Mouse (Mus musculus): ENCODE data around the gene Minpp1. TPM values are rescaled to one million over a fixed set of nuclear protein-coding genes. Genes with fewer than 3 reads are reported as not detected.

Minpp1 gene
- polyA plus RNA-seq, 1 experiment from 2014 or later, result 63.7 TPM

- 76% methylated on average over 7 of the region's 7 CpGs for WGBS
- H3K4me1 ChIP-seq, result no peaks in the 10 kb centered on the region
- H3K27ac ChIP-seq, result no peak overlapping the region
These were observed 44.7 kb downstream of the Minpp1 start for GRCm38 (mm10) chr19:32530296-32530695.

DNA sequence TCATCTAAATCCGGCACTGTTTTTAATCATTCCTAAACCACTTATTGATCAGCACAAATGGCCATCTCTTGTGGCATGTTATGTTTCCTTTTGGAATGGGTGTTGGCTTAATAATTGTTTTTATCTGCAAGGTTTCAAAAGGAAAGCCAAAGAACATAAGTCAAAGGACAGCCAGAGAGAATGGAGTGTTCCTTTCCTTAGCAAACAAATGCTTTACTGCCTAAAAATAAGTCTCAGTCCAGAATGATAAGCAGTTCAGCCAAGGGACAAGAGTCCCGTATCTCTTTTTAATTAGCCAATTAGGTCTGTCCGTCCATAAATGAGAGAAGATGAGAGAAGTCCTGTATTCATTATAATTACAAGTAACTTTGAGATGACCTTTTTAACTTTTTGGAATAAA is 46.8 kb downstream of the Minpp1 start:
- Histone ChIP-seq H3K27me3 (no peaks in the 10 kb centered on the region), H3K4me1 (no peaks in the 10 kb centered on the region), H3K9me3 (no peaks in the 10 kb centered on the region), H3K4me3 (no peak overlapping the region), H3K36me3 (no peaks in the 10 kb centered on the region), H3K4me2 (no peak overlapping the region), H3K27ac (no peak overlapping the region), H3K9ac (no peak overlapping the region)
- 58% methylated on average over 3 of the region's 3 CpGs for WGBS
- no peak for ATAC-seq (ENCODE audit: insufficient number of reproducible peaks, low FRiP score, low TSS enrichment, low read depth)

More at GRCm38 (mm10) chr19:32530296-32530695, 44.7 kb downstream of the Minpp1 start:
- H3K9ac ChIP-seq, result no peak overlapping the region
- no peak for ATAC-seq (ENCODE audit: insufficient number of reproducible peaks, low FRiP score, low TSS enrichment, low read depth)
- no peaks in the 10 kb centered on the region for H3K36me3 ChIP-seq
- H3K4me2 ChIP-seq, result no peak overlapping the region
- H3K4me3 ChIP-seq, result no peak overlapping the region
- no peaks in the 10 kb centered on the region for H3K9me3 ChIP-seq
- no peaks in the 10 kb centered on the region for H3K27me3 ChIP-seq

DNA sequence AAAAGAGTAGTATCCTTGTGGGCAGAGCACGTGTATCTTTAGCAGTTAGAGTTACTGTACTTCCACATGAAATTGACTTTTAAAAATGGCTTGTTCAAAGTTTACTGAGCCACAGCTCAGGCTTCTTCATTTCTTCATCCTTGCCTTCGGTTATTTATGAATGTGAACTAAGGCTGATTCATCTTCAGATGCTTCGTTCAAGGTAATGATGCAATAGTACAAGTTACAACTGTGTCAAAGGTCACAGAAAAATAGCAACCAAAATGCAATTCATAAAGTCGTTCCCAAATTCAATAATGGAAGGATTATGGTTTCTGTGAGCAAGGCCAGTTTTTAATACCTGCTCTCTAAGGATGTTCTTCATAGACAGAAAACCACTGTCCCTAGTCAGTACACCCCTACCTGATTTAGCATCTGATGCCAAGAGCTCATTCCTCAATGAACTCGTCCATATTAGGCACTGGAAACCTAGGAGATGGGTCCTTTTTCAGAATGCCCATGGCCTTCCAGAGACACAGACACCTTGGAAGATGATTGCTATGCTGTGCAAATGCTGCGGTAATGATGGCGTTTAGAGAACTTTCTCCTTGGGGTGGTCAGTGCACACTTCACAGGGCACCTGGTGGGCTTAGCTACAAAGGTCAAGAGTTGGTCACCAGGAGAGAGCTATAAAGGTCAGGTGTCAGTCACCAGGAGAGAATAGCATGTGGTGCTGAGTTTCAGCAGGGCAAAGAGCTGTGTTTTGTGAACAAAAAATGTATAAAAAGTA is 47.4 kb downstream of the Minpp1 start:
- 73% methylated on average over 7 of the region's 7 CpGs for WGBS
- no peak overlapping the region for H3K4me2 ChIP-seq
- no peaks in the 10 kb centered on the region for H3K27me3 ChIP-seq
- H3K27ac ChIP-seq, result no peak overlapping the region
- ATAC-seq (ENCODE audit: insufficient number of reproducible peaks, low FRiP score, low TSS enrichment, low read depth), result no peak
- H3K36me3 ChIP-seq, result no peaks in the 10 kb centered on the region
- H3K9me3 ChIP-seq, result no peaks in the 10 kb centered on the region
- no peaks in the 10 kb centered on the region for H3K4me1 ChIP-seq
- H3K9ac ChIP-seq, result no peak overlapping the region
- H3K4me3 ChIP-seq, result no peak overlapping the region

- no peak overlapping the region for H3K9ac ChIP-seq
- H3K4me3 ChIP-seq, result no peak overlapping the region
- H3K36me3 ChIP-seq, result no peaks in the 10 kb centered on the region
- ATAC-seq (ENCODE audit: insufficient number of reproducible peaks, low FRiP score, low TSS enrichment, low read depth), result no peak
- no peaks in the 10 kb centered on the region for H3K9me3 ChIP-seq
- no peak overlapping the region for H3K4me2 ChIP-seq
- H3K27me3 ChIP-seq, result no peaks in the 10 kb centered on the region
- no peaks in the 10 kb centered on the region for H3K4me1 ChIP-seq
- no peak overlapping the region for H3K27ac ChIP-seq
These were observed 49.3 kb downstream of the Minpp1 start for GRCm38 (mm10) chr19:32534887-32535286.

GRCm38 (mm10) chr19:32542784-32543490 is 57.4 kb downstream of the Minpp1 start:
- no peak overlapping the region for H3K9ac ChIP-seq
- no peak overlapping the region for H3K4me3 ChIP-seq
- no peaks in the 10 kb centered on the region for H3K4me1 ChIP-seq
- no peak for ATAC-seq (ENCODE audit: insufficient number of reproducible peaks, low FRiP score, low TSS enrichment, low read depth)
- no peaks in the 10 kb centered on the region for H3K9me3 ChIP-seq
- no peaks in the 10 kb centered on the region for H3K36me3 ChIP-seq
- WGBS, result 74% methylated on average over 9 of the region's 9 CpGs
- H3K27me3 ChIP-seq, result no peaks in the 10 kb centered on the region
- no peak overlapping the region for H3K4me2 ChIP-seq
- H3K27ac ChIP-seq, result no peak overlapping the region

DNA sequence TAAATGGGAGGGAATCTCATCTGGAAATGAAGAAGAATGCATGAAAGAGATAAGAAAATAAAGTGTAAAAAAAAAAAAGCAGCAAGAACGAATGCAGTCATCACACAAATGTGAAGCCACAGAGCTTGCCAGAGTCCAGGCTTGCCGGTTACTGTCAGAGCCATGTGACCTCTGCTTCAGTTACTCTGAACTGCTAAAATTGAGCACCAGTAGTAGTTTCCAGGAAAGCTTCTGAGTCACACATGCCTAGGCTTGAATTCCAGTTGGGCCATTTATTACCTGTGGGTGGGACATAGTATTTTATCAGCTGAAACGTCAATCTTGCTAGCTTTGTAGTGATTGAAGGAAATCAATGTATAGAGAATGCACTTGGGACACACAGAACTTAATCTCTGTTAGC is 61.8 kb downstream of the Minpp1 start:
- ATAC-seq (ENCODE audit: insufficient number of reproducible peaks, low FRiP score, low TSS enrichment, low read depth), result no peak
- H3K9ac ChIP-seq, result no peak overlapping the region
- no peaks in the 10 kb centered on the region for H3K36me3 ChIP-seq
- 31% methylated on average over 3 of the region's 3 CpGs for WGBS
- H3K27me3 ChIP-seq, result no peaks in the 10 kb centered on the region
- H3K27ac ChIP-seq, result no peak overlapping the region
- no peaks in the 10 kb centered on the region for H3K9me3 ChIP-seq
- H3K4me1 ChIP-seq, result no peaks in the 10 kb centered on the region
- H3K4me2 ChIP-seq, result no peak overlapping the region
- no peak overlapping the region for H3K4me3 ChIP-seq

- Histone ChIP-seq H3K9ac (no peak overlapping the region), H3K4me3 (no peak overlapping the region), H3K4me2 (no peak overlapping the region), H3K36me3 (no peaks in the 10 kb centered on the region), H3K27me3 (no peaks in the 10 kb centered on the region), H3K9me3 (no peaks in the 10 kb centered on the region), H3K4me1 (no peaks in the 10 kb centered on the region), H3K27ac (no peak overlapping the region)
- no peak for ATAC-seq (ENCODE audit: insufficient number of reproducible peaks, low FRiP score, low TSS enrichment, low read depth)
- WGBS, result 81% methylated on average over 15 of the region's 15 CpGs
These were observed 62.6 kb downstream of the Minpp1 start for GRCm38 (mm10) chr19:32548202-32548601.

GRCm38 (mm10) chr19:32550446-32550845 is 64.9 kb downstream of the Minpp1 start:
- Histone ChIP-seq H3K4me2 (no peak overlapping the region), H3K9ac (no peak overlapping the region), H3K9me3 (no peaks in the 10 kb centered on the region), H3K27me3 (no peaks in the 10 kb centered on the region), H3K4me3 (no peak overlapping the region), H3K4me1 (peaks cover 7% of the 10 kb centered on the region; the same call in 1 of the 2 replicates), H3K27ac (no peak overlapping the region), H3K36me3 (no peaks in the 10 kb centered on the region)
- ATAC-seq (ENCODE audit: insufficient number of reproducible peaks, low FRiP score, low TSS enrichment, low read depth), result no peak
- 26% methylated on average over 5 of the region's 5 CpGs for WGBS

DNA sequence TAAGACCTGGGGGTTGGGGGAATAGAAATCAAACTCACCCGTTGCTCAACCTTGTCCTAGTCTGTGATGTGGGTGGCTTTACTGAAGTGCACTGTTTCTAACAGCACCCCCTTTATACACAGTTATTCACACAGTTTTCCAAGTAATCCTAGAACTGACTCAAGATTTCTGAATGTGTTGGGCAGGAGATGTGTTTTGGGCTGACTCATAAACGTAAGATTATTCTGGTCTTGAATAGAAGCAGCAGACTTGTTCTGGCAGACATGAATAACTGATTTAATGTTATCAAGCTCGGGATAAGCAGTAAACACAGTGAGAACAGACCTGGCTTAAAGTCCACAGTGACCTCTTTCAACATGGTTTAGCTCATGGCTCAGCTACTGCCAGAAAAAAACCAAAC is 65.9 kb downstream of the Minpp1 start:
- H3K4me1 ChIP-seq, result peaks cover 11% of the 10 kb centered on the region; the same call in 1 of the 2 replicates
- no peak overlapping the region for H3K4me3 ChIP-seq
- WGBS, result 33% methylated on average over 3 of the region's 3 CpGs
- no peak overlapping the region for H3K9ac ChIP-seq
- H3K4me2 ChIP-seq, result no peak overlapping the region
- no peaks in the 10 kb centered on the region for H3K9me3 ChIP-seq
- H3K27ac ChIP-seq, result no peak overlapping the region
- H3K36me3 ChIP-seq, result no peaks in the 10 kb centered on the region
- no peaks in the 10 kb centered on the region for H3K27me3 ChIP-seq
- no peak for ATAC-seq (ENCODE audit: insufficient number of reproducible peaks, low FRiP score, low TSS enrichment, low read depth)

GRCm38 (mm10) chr19:32552106-32552505 is 66.5 kb downstream of the Minpp1 start:
- no peak overlapping the region for H3K4me3 ChIP-seq
- H3K36me3 ChIP-seq, result no peaks in the 10 kb centered on the region
- no peaks in the 10 kb centered on the region for H3K27me3 ChIP-seq
- no peak for ATAC-seq (ENCODE audit: insufficient number of reproducible peaks, low FRiP score, low TSS enrichment, low read depth)
- H3K4me2 ChIP-seq, result no peak overlapping the region
- H3K27ac ChIP-seq, result no peak overlapping the region
- WGBS, result 68% methylated on average over 1 of the region's 1 CpGs
- H3K4me1 ChIP-seq, result peaks cover 11% of the 10 kb centered on the region; the same call in 1 of the 2 replicates
- H3K9me3 ChIP-seq, result no peaks in the 10 kb centered on the region
- H3K9ac ChIP-seq, result no peak overlapping the region

DNA sequence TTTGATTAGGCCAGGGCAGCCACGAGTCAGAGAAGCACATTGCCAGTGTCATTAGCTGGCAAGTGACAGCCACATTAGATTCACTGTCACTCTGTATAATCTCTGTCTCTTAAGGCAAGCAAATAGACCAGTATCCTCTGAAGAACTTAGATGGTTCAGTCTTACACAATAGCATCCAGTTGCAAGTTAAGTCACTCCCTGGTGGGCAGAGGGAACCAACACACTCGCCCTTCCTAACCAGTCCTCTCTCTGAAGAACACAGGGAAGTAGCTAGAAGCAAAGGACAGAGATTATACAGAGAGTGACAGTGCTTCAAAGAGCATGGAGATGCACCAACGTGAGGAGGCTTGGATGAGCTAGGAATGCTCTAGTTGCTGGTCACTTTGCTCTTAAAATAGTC is 67.7 kb downstream of the Minpp1 start:
- Histone ChIP-seq H3K36me3 (no peaks in the 10 kb centered on the region), H3K27me3 (no peaks in the 10 kb centered on the region), H3K4me1 (peaks cover 11% of the 10 kb centered on the region; the same call in 1 of the 2 replicates), H3K4me3 (no peak overlapping the region), H3K9ac (no peak overlapping the region), H3K4me2 (no peak overlapping the region), H3K9me3 (no peaks in the 10 kb centered on the region), H3K27ac (no peak overlapping the region)
- 72% methylated on average over 3 of the region's 3 CpGs for WGBS
- no peak for ATAC-seq (ENCODE audit: insufficient number of reproducible peaks, low FRiP score, low TSS enrichment, low read depth)

DNA sequence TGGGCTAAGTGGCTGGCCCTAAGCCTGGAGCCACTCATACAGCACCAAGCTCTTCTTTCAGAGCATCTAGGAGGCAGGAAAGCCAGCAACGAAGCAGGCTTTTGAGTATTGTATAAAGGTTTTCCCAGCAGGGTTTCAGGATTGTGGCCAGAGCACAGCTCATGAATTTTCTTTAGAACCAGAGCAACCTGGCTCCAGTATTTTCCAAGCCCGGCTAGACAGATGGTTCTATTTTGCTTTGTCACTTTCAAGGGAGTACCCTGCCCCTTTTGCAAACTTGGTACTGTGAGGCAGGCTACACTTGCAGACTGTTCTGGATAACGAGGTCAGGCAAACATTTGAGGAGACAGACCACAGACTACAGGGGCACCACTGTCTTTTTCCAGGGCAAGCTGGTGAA is 69.7 kb downstream of the Minpp1 start:
- Histone ChIP-seq H3K9ac (no peak overlapping the region), H3K4me1 (peaks cover 11% of the 10 kb centered on the region; the same call in 1 of the 2 replicates), H3K27ac (peak overlapping the region; percentile 61), H3K36me3 (no peaks in the 10 kb centered on the region), H3K9me3 (no peaks in the 10 kb centered on the region), H3K4me2 (no peak overlapping the region), H3K27me3 (no peaks in the 10 kb centered on the region), H3K4me3 (no peak overlapping the region)
- 25% methylated on average over 3 of the region's 3 CpGs for whole genome bisulfite sequencing
- peak; percentile 88 for ATAC-seq (ENCODE audit: insufficient number of reproducible peaks, low FRiP score, low TSS enrichment, low read depth)

Measured in limb, embryonic 15.5 days (tissue).